Mouse (Mus musculus): ENCODE measurements around the gene Hipk1.
"Not testable (repeated sequence)": the region's sequence is repeated elsewhere in the genome, so short reads cannot be mapped to it uniquely, and the experiment has no call there.

Hipk1 gene

GRCm38 (mm10) chr3:103792566-103792965 is 1.2 kb upstream of the Hipk1 start:
- no peak for DNase-seq (ENCODE audit: low read depth)

- DNase-seq (ENCODE audit: low read depth), result not testable (repeated sequence)
These were observed 696 bp upstream of the Hipk1 start for GRCm38 (mm10) chr3:103792111-103792406.

GRCm38 (mm10) chr3:103790346-103791145 is 817 bp downstream of the Hipk1 start:
- DNase-seq (ENCODE audit: low read depth), result no peak

GRCm38 (mm10) chr3:103789891-103790345 is 1.4 kb downstream of the Hipk1 start:
- DNase-seq (ENCODE audit: low read depth), result no peak

DNA sequence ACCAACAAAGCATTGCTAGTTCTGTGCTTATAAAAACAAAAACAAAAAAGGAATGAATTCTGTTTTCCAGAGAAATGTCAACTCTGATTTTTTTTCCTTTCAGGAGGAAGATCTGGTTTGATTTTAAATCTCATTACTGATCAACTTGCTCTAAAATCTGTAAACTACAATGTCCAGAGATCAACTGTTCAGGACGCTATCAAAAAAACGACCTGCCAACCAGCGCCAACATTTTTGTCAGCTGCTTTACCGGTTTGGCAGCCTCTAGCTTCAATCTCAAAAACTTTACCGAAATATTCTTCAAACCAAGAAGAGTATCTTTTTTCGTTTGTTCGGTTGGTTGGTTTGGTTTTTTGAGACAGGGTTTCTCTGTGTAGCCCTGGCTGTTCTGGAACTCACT is 2.3 kb downstream of the Hipk1 start:
- no peak for DNase-seq (ENCODE audit: low read depth)

DNA sequence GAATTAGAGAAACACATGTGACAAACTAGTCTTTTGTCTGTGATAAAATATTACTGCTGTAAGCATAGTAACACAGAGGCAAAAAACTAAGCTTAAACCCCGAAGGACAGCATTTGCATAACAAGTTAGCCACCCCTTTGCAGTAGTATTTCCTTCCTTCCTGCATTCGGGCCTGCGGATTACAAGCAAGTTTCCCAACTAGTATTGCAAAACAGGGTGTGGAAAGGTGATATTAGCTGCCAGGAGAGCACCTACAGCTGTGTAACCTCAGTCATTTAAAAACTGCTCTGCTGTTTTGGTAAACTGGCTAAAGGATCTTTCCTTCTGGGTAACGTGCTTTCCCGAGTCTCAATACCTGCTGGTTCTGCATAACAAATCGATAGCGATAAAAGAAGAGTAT is 4.1 kb downstream of the Hipk1 start:
- no peak for DNase-seq (ENCODE audit: low read depth)

DNA sequence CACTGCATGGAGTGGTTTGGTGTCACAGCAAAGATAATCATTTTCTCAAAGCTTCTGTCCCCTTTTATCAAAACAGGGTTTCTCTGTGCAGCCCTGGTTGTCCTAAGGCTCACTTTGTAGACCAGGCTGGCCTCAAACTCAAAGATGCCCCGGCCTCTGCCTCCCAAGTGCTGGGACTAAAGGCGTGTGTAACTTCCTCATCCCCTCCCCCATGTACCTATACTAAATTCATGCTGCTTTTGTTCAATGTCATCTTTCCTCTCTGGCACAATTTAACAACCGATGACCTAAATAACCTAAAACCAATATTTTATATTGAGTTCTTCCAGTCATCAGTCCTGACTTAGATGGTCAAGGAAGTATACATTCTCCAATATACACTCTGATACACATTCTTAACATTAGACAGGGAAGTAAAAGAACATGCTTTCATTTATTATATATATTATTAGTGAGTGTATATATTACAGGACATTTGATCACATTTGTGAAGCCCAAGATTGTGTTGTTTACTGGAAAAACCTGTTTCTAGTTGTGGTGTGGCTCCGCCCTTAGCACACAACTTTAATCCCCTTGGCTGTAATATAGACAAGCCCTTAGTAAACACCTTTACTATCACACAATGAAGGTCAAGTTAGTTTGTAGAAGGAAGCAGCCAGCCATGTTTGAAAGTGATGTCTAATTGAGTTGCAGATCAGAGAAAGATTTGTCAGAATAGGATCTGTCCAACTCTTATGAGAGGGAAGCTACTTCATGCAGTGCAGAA is 8.3 kb downstream of the Hipk1 start:
- no peak for DNase-seq (ENCODE audit: low read depth)

DNA sequence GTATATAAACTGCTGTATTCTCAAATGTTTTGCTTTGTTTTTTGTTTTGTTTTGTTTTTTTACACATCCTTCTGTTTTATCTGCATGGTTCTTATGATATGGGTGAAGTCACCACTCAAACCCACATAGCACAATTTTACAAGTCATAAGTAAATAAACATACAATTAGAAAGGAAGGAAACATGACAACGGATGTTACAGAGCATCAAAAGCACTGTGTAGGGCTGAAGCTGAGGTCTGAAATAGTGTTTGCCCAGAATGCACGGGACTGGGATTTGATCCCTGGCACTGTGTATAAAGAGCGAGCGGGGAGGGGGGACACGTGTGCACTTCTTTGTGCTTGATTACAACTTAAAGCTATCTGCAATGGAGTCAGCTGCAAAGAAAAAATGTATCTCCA is 10.6 kb downstream of the Hipk1 start:
- DNase-seq (ENCODE audit: low read depth), result no peak

- no peak for DNase-seq (ENCODE audit: low read depth)
These were observed 11.1 kb downstream of the Hipk1 start for GRCm38 (mm10) chr3:103780271-103780670.

- DNase-seq (ENCODE audit: low read depth), result no peak
These were observed 12.2 kb downstream of the Hipk1 start for GRCm38 (mm10) chr3:103779183-103779582.

- no peak for DNase-seq (ENCODE audit: low read depth)
These were observed 12.7 kb downstream of the Hipk1 start for GRCm38 (mm10) chr3:103778660-103779059.

DNA sequence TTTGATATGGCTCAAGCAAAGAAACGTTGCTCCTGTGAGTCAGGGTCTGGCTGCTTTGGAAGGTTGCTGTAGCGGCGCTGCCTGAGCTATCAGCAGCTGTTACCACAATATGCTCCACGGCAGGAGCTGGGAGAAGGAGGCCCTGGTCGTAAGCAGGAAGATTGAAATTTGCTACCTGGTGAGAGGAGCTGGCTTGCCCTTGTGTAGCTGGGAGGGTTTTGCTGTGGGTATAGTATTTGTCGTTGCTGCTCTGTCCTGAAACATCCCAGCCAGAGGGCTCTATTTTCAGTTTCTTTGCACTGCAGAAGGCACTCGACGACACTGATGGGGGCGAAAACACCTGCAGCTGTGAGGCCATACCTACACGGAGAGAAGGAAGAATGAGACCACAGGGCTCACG is 13.4 kb downstream of the Hipk1 start:
- DNase-seq (ENCODE audit: low read depth), result no peak

- DNase-seq (ENCODE audit: low read depth), result no peak
These were observed 17.4 kb downstream of the Hipk1 start for GRCm38 (mm10) chr3:103774009-103774408.

DNA sequence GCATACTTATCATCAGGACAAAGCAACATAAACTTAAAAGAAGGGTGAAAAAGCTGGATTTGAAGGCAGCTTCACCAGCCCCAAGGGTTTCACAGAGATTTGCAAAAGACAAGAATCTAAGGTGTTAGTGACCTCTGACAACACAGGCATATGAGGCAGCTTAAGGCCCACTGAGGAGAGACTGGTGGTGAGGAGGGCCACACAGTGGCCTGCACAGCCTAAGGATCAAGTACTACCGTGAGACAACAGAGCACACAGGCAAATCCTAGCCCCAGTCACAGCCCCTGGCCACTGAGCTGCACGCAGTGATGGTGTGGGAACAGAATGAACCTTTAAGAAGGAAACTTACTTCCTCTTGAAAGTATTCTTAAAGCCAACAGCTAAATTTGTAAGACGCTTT is 17.9 kb downstream of the Hipk1 start:
- DNase-seq (ENCODE audit: low read depth), result no peak

- DNase-seq (ENCODE audit: low read depth), result no peak
These were observed 18.5 kb downstream of the Hipk1 start for GRCm38 (mm10) chr3:103772846-103773245.

GRCm38 (mm10) chr3:103771531-103772130 is 19.7 kb downstream of the Hipk1 start:
- DNase-seq (ENCODE audit: low read depth), result no peak

DNA sequence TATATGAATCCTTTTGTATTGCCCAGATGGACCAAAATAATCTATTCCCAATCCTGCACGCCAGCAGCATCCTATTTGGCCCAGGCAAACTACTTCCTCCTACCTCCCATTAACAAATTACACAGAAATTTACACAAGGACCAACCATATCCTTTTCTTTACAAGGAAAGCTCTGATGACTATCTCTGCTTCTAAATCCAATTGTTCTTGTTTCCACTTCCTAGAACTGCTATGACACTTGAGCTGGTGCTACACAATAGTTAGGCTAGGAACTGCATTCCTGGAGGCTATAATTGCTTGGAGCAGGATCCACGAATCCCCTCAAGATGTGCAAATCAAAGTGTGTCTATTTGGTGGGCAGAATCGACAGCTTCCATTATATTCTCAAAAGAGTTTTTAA is 24.6 kb downstream of the Hipk1 start:
- no peak for DNase-seq (ENCODE audit: low read depth)

DNA sequence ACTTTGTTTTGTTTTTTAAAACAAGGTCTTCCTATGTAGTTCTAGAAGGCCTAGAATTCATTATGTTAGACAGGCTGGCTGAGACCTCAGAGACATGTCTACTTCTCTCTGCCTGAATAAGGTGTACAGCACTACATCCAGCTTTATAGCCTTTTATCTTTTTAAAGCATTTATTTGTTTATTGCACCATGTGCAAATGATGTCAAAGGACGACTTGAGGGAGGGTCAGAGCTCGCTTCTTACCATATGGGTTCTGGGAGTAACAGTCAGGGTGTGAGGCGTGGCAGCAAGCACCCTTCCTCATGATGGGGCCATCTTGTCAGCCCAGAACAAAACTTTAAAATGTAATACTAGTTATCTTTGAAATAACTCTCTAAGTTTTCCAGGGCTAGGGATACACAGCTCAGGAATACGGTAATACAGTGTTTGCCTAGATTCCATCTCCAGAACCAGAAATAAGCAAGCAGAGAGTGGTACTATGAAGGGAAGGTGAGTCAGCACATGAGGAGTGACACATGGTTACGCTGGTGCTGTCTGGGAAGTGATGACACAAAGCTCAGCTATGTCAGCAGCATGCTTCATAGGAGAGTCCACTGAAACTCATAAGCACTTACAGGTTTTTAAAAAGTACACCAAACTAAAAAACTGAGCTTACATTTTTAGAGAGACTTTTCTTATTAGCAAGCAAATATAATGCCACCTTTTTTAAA is 31.9 kb downstream of the Hipk1 start:
- DNase-seq (ENCODE audit: low read depth), result no peak

GRCm38 (mm10) chr3:103758456-103758855 is 32.9 kb downstream of the Hipk1 start:
- no peak for DNase-seq (ENCODE audit: low read depth)

- DNase-seq (ENCODE audit: low read depth), result no peak
These were observed 34.4 kb downstream of the Hipk1 start for GRCm38 (mm10) chr3:103756920-103757319.

DNA sequence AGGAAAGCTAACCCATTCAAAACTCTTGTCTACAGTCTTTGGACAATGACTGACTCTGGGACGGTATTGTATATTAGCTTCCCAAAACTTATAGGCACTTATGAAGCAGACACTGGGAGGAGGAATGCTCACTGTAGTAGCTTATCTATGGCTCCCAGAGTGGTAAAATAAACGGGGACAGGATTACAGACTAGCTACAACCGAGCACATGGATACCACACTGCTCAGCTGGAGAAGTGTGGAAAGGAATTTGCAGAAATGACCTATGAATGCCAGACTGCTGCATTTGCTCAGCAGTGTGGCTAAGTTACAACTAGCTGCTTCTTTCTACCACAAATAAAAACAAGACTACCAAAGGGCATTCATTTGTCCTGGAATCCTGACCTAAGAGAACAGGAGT is 36.0 kb downstream of the Hipk1 start:
- DNase-seq (ENCODE audit: low read depth), result no peak

DNA sequence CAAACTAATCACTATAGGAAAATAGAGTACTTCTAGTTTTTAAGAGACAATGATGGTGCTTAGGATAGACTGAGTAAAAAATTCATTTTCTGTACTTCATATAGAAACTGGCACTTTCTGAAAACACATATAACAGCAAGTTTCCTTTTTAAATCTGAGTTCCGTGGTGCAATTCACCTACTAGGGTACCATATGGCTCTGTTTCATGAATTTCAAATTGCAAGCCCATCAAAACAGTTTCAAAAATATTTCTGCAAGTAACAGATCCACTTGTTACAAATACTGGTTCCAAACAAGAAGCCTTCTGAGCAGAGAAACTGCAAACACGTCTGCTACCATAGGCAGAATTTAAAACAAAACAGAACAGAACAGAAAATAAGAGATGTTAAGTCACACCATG is 39.8 kb downstream of the Hipk1 start:
- no peak for DNase-seq (ENCODE audit: low read depth)

- no peak for DNase-seq (ENCODE audit: low read depth)
These were observed 44.7 kb downstream of the Hipk1 start for GRCm38 (mm10) chr3:103746711-103747110.
